Mouse (Mus musculus): Measurements from ENCODE around the gene Gale. TPM values are rescaled to one million over a fixed set of nuclear protein-coding genes. Genes with fewer than 3 reads are reported as not detected.
A peak's percentile ranks its signal among the peaks of the same experiment; 100 is the strongest.

Gene Gale
- total and polyA plus RNA-seq, 3 experiments: 23.8 to 40.5 (median 32.9) TPM

GRCm38 (mm10) chr4:135930239-135930638, 33.3 kb upstream of the Gale start:
- Histone ChIP-seq H3K4me1 (ENCODE audit: control insufficient read depth in 1 of 2, insufficient read depth in 2 of 2) (no peaks in the 10 kb centered on the region), H3K9ac (ENCODE audit: insufficient read depth, low read depth) (no peak overlapping the region), H3K27me3 (replicated peaks) (no peaks in the 10 kb centered on the region), H3K4me2 (ENCODE audit: insufficient read depth, low read depth, poor library complexity, severe bottlenecking) (no peak overlapping the region), H3K4me3 (replicated peaks in 1 of 3; ENCODE audit: low read depth in 2 of 3, low read length in 2 of 3, poor library complexity in 1 of 3) (no peak overlapping the region), H3K27ac (ENCODE audit: insufficient read depth, low read depth) (no peak overlapping the region), H3K79me2 (replicated peaks; ENCODE audit: control insufficient read depth, extremely low read depth, insufficient read depth, poor library complexity, severe bottlenecking) (no peaks in the 10 kb centered on the region), H3K9me3 (replicated peaks; ENCODE audit: low read length) (no peaks in the 10 kb centered on the region), H3K36me3 (replicated peaks in 1 of 2; ENCODE audit: control insufficient read depth in 1 of 2, insufficient read depth in 1 of 2, low read length in 1 of 2) (peaks cover 60 to 94% of the 10 kb centered on the region in 2 experiments)
- dilution Hi-C loops (cut with MboI; ENCODE audit: extremely low pct_ligation_motif_present, extremely low pct_unique_long_range_greater_than_20kb, low sequenced_read_pairs) (no loop called here), in situ Hi-C loops (cut with MboI; ENCODE audit: low pct_ligation_motif_present, low pct_unique_long_range_greater_than_20kb, low sequenced_read_pairs) (no loop called here)
- TF ChIP-seq SMC3 (IDR thresholded peaks at IDR 0.05; ENCODE audit: low read depth, low read length): no peak
- no peak for TF ChIP-seq ZC3H11A (IDR thresholded peaks at IDR 0.05; ENCODE audit: low read depth, low read length)
- TF ChIP-seq HCFC1 (IDR thresholded peaks at IDR 0.05; ENCODE audit: low read depth, low read length): no peak
- no peak for TF ChIP-seq MXI1 (IDR thresholded peaks at IDR 0.05; ENCODE audit: low read depth, low read length)
- TF ChIP-seq POLR2A (IDR thresholded peaks at IDR 0.05; ENCODE audit: low read depth, low read length): no peak
- TF ChIP-seq ELF1 (IDR thresholded peaks at IDR 0.05; ENCODE audit: low read depth, low read length): no peak
- no peak for TF ChIP-seq TBP (conservative IDR thresholded peaks at IDR 0.05; ENCODE audit: low read depth, low read length)
- TF ChIP-seq RAD21 (IDR thresholded peaks at IDR 0.05; ENCODE audit: low read depth, low read length): no peak
- no peak for TF ChIP-seq MEF2A (IDR thresholded peaks at IDR 0.05; ENCODE audit: borderline replicate concordance, low read depth, low read length)
- TF ChIP-seq KAT2A (IDR thresholded peaks at IDR 0.05; ENCODE audit: insufficient replicate concordance, low read length): no peak
- no peak for TF ChIP-seq CHD2 (IDR thresholded peaks at IDR 0.05; ENCODE audit: low read length)
- DNase-seq (ENCODE audit: extremely low read depth): no peak

GRCm38 (mm10) chr4:135931832-135932231, 31.7 kb upstream of the Gale start:
- TF ChIP-seq HCFC1 (IDR thresholded peaks at IDR 0.05; ENCODE audit: low read depth, low read length) (no peak), ZC3H11A (IDR thresholded peaks at IDR 0.05; ENCODE audit: low read depth, low read length) (peak; percentile 70), CTCF (conservative IDR thresholded peaks at IDR 0.05 in 1 of 2, IDR thresholded peaks at IDR 0.05 in 1 of 2; ENCODE audit: low read depth in 2 of 2, low read length in 2 of 2) (peak; percentile 59 to 82), ZNF384 (IDR thresholded peaks at IDR 0.05; ENCODE audit: low read depth, low read length) (no peak), SMC3 (IDR thresholded peaks at IDR 0.05; ENCODE audit: low read depth, low read length) (peak; percentile 90), USF2 (conservative IDR thresholded peaks at IDR 0.05; ENCODE audit: low read depth, low read length) (no peak), RAD21 (IDR thresholded peaks at IDR 0.05; ENCODE audit: low read depth, low read length) (peak; percentile 82), MAFK (IDR thresholded peaks at IDR 0.05; ENCODE audit: insufficient replicate concordance, low read length) (no peak), MYC (IDR thresholded peaks at IDR 0.05; ENCODE audit: low read depth, low read length) (0 out of 2 replicates have a peak, but pooled peaks have one; percentile 52)
- Histone ChIP-seq H3K27me3 (replicated peaks) (no peaks in the 10 kb centered on the region), H3K27ac (ENCODE audit: insufficient read depth, low read depth) (no peak overlapping the region), H3K4me3 (replicated peaks in 1 of 3; ENCODE audit: low read depth in 2 of 3, low read length in 2 of 3, poor library complexity in 1 of 3) (no peak overlapping the region), H3K9ac (ENCODE audit: insufficient read depth, low read depth) (no peak overlapping the region), H3K36me3 (replicated peaks in 1 of 2; ENCODE audit: control insufficient read depth in 1 of 2, insufficient read depth in 1 of 2, low read length in 1 of 2) (peaks cover 54 to 93% of the 10 kb centered on the region in 2 experiments), H3K9me3 (replicated peaks; ENCODE audit: low read length) (no peaks in the 10 kb centered on the region), H3K79me2 (replicated peaks; ENCODE audit: control insufficient read depth, extremely low read depth, insufficient read depth, poor library complexity, severe bottlenecking) (no peaks in the 10 kb centered on the region), H3K4me1 (ENCODE audit: control insufficient read depth in 1 of 2, insufficient read depth in 2 of 2) (no peaks in the 10 kb centered on the region), H3K4me2 (ENCODE audit: insufficient read depth, low read depth, poor library complexity, severe bottlenecking) (no peak overlapping the region)
- DNase-seq (ENCODE audit: extremely low read depth): peak; percentile 53
- in situ Hi-C loops (cut with MboI; ENCODE audit: low pct_ligation_motif_present, low pct_unique_long_range_greater_than_20kb, low sequenced_read_pairs): no loop called here
- dilution Hi-C loops (cut with MboI; ENCODE audit: extremely low pct_ligation_motif_present, extremely low pct_unique_long_range_greater_than_20kb, low sequenced_read_pairs): no loop called here

Data from CH12.LX (cell line).